Mouse (Mus musculus) neural tube, embryonic 14.5 days (tissue): ENCODE results near the gene Klk11. TPM values are rescaled to one million over a fixed set of nuclear protein-coding genes. Genes with fewer than 3 reads are reported as not detected.

Experiments used
- ATAC-seq: fragments of 200-750 bp; cut with Nextera tagmentation; 2 replicates; pipeline ENCODE4 v1.8.0; 2017; ENCODE audit warnings: low read depth, mild to moderate bottlenecking, moderate TSS enrichment, moderate library complexity
- H3K27ac ChIP-seq: fragments of 300-500 bp; sonication (generic); 2 replicates; pipeline ENCODE4 v1.5.1; 2014; ENCODE audit warnings: low read depth, mild to moderate bottlenecking, control low read depth, low read length, moderate library complexity, mixed read lengths
- H3K27me3 ChIP-seq: fragments of 300-500 bp; sonication (generic); 2 replicates; pipeline ENCODE4 v1.6.1; 2014; ENCODE audit warnings: low read length; ENCODE audit not compliant: control insufficient read depth, insufficient read depth
- H3K36me3 ChIP-seq: fragments of 300-500 bp; sonication (generic); 2 replicates; pipeline ENCODE4 v1.6.1; 2014; ENCODE audit warnings: low read length, mixed read lengths; ENCODE audit not compliant: control insufficient read depth, insufficient read depth
- H3K4me1 ChIP-seq: fragments of 300-500 bp; sonication (generic); 2 replicates; pipeline ENCODE4 v1.6.1; 2014; ENCODE audit warnings: low read length; ENCODE audit not compliant: control insufficient read depth, insufficient read depth
- H3K4me2 ChIP-seq: fragments of 300-500 bp; sonication (generic); 2 replicates; pipeline ENCODE4 v1.6.1; 2014; ENCODE audit warnings: mild to moderate bottlenecking, low read depth, low read length, control low read depth
- H3K4me3 ChIP-seq: fragments of 300-500 bp; sonication (generic); 2 replicates; pipeline ENCODE4 v1.5.1; 2014; ENCODE audit warnings: low read depth, low read length, control low read depth, mixed read lengths
- H3K9ac ChIP-seq: fragments of 300-500 bp; sonication (generic); replicated peaks from 2 replicates; pipeline ENCODE4 v1.6.1; 2014; ENCODE audit warnings: low read depth, mild to moderate bottlenecking, control low read depth, low read length, mixed read lengths
- H3K9me3 ChIP-seq: fragments of 300-500 bp; sonication (generic); 2 replicates; pipeline ENCODE4 v1.6.1; 2016; ENCODE audit warnings: low read length; ENCODE audit not compliant: control insufficient read depth
- WGBS: fragments of 180-500 bp; shearing (Covaris S2); extraction: QIAGEN DNeasy Blood & Tissue Kit; methylation state at CpG from one replicate; pipeline ENCODE4 v1.1.7; 2014; 5-methylcytosine and 5-hydroxymethylcytosine counted together
- polyA plus RNA-seq: library from polyadenylated mRNA; unstranded; fragments of >200 nt; fragmentation: Nextera tagmentation; extraction: Ambion mirVana; gene quantifications from 2 replicates; pipeline ENCODE4 v1.2.1, GENCODE M21; 2014

The Klk11 gene
- polyA plus RNA-seq, 1 experiment from 2014 or later = not detected

- Histone ChIP-seq H3K27ac (no peak overlapping the region), H3K36me3 (no peaks in the 10 kb centered on the region), H3K27me3 (no peaks in the 10 kb centered on the region), H3K4me2 (no peak overlapping the region), H3K9ac (no peak overlapping the region), H3K4me1 (no peaks in the 10 kb centered on the region), H3K4me3 (no peak overlapping the region), H3K9me3 (no peaks in the 10 kb centered on the region)
- no peak for ATAC-seq
- whole genome bisulfite sequencing = 88% methylated on average over 7 of the region's 7 CpGs
These were observed 40.8 kb downstream of the Klk11 start for GRCm38 (mm10) chr7:43815211-43815610.

DNA sequence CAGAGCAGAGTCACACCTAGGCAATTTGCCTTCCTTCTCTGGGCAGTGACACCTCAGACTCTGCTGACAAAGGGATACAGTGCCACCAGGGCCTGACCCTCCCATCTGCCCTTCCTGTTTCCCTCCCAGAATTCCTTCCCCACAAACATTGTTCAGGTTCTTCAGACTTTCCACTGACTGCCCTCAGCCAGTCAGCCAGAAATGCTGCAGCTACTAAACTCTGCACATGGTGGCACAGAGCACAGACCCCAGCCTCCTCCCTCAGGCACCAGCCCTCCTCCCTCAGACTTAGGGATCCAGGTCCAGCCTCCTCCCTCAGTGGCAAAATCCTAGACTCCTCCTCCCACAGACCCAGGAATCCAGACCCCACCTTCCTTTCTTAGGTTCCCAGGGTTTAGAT, 42.3 kb downstream of the Klk11 start:
- H3K4me2 ChIP-seq = no peak overlapping the region
- no peak overlapping the region for H3K27ac ChIP-seq
- no peak for ATAC-seq

GRCm38 (mm10) chr7:43821581-43821980, 47.2 kb downstream of the Klk11 start:
- Histone ChIP-seq H3K36me3 (no peaks in the 10 kb centered on the region), H3K27me3 (no peaks in the 10 kb centered on the region), H3K4me3 (no peak overlapping the region), H3K4me2 (no peak overlapping the region), H3K4me1 (no peaks in the 10 kb centered on the region), H3K9me3 (no peaks in the 10 kb centered on the region), H3K27ac (no peak overlapping the region), H3K9ac (no peak overlapping the region)
- no peak for ATAC-seq
- WGBS = 96% methylated on average over 7 of the region's 7 CpGs

More for the DNA sequence above, 42.3 kb downstream of the Klk11 start:
- H3K9me3 ChIP-seq = no peaks in the 10 kb centered on the region
- no peaks in the 10 kb centered on the region for H3K36me3 ChIP-seq
- H3K27me3 ChIP-seq = no peaks in the 10 kb centered on the region
- H3K4me1 ChIP-seq = no peaks in the 10 kb centered on the region
- H3K4me3 ChIP-seq = no peak overlapping the region
- H3K9ac ChIP-seq = no peak overlapping the region

DNA sequence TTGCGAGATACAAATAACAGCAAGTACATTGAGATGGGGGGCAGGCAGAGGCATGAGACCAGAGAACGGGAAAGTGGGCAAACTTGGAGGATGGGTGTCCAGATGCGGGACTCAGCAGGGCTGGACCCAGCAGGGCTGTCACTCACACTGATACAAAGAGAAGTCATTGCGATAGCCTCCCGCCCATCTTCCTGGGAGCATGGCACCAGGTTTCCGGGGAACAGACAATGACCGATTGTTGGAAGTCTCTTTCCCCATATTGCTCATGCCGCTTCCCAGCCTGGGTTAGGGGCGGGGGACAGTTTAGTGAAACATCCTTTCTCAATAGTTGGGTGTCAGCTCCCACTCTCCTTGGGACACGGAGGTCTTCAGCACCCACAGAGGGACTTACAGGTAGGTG, 49.8 kb downstream of the Klk11 start, which contains the start of gene Klk6:
Gene Klk6, plus strand, starts transcription at position 301 of the 400 bp plus-strand sequence.
- no peak for ATAC-seq
- no peak within 1 kb of the TSS for H3K4me2 ChIP-seq
- no peak within 1 kb of the TSS for H3K9ac ChIP-seq
- no peaks in the 10 kb centered on the region for H3K9me3 ChIP-seq
- H3K4me1 ChIP-seq = no peaks in the 10 kb centered on the region
- H3K27me3 ChIP-seq = no peaks in the 10 kb centered on the region
- no peak within 1 kb of the TSS for H3K4me3 ChIP-seq
- no peaks in the 10 kb centered on the region for H3K36me3 ChIP-seq
- H3K27ac ChIP-seq = no peak within 1 kb of the TSS
- 80% methylated on average over 10 of the region's 10 CpGs for WGBS

DNA sequence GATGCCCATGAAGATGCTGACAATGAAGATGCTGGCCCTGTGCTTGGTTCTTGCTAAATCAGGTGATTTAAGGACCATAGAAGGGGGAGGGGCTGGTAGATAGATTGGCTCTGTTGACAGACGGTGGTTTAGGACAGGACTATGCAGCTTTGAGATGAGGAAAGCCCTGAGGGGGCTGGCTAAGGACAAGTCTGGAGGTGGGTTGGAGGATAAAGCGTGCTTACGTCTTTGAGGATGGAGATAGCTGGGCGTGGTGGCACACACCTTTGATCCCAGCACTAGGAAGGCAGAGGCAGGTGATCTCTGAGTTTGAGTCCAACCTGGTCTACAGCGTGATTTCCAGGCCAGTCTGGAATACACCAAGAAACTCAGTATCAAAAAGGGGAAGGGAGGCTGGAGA, 51.7 kb downstream of the Klk11 start:
- WGBS = 88% methylated on average over 5 of the region's 5 CpGs
- Histone ChIP-seq H3K36me3 (no peaks in the 10 kb centered on the region), H3K27ac (no peak overlapping the region), H3K9me3 (no peaks in the 10 kb centered on the region), H3K9ac (no peak overlapping the region), H3K4me1 (no peaks in the 10 kb centered on the region), H3K27me3 (no peaks in the 10 kb centered on the region), H3K4me3 (no peak overlapping the region), H3K4me2 (no peak overlapping the region)
- ATAC-seq = no peak

- no peak for ATAC-seq
- H3K27ac ChIP-seq = no peak overlapping the region
- no peaks in the 10 kb centered on the region for H3K4me1 ChIP-seq
- no peak overlapping the region for H3K4me2 ChIP-seq
- H3K4me3 ChIP-seq = no peak overlapping the region
- H3K9me3 ChIP-seq = no peaks in the 10 kb centered on the region
- H3K36me3 ChIP-seq = no peaks in the 10 kb centered on the region
- no peaks in the 10 kb centered on the region for H3K27me3 ChIP-seq
- 85% methylated on average over 4 of the region's 4 CpGs for WGBS
- no peak overlapping the region for H3K9ac ChIP-seq
These were observed 53.3 kb downstream of the Klk11 start for GRCm38 (mm10) chr7:43827706-43828105.

Other genes starting within 250 kb of the Klk11 start
- gene Cd33, start 230.2 kb upstream of the Klk11 start, polyA plus RNA-seq = 0.87 and 1.3 TPM in 2 replicates
- gene Zfp658, start 212.3 kb upstream of the Klk11 start, polyA plus RNA-seq = 7.8 and 10.7 TPM in 2 replicates
- 16.5 and 19.8 TPM in 2 replicates for gene Zfp719, start 195.0 kb upstream of the Klk11 start, polyA plus RNA-seq
- 0.24 and 0.44 TPM in 2 replicates for gene Zfp819, start 167.4 kb upstream of the Klk11 start, polyA plus RNA-seq
- gene Ceacam18, start 139.9 kb upstream of the Klk11 start, polyA plus RNA-seq = 0.13 and 0.20 TPM in 2 replicates
- 0.15 and 0.33 TPM in 2 replicates for gene Siglece, start 114.4 kb upstream of the Klk11 start, polyA plus RNA-seq
- gene Ctu1, start 102.6 kb upstream of the Klk11 start, polyA plus RNA-seq = 14.4 and 15.0 TPM in 2 replicates
- gene Klk14, start 84.2 kb upstream of the Klk11 start, polyA plus RNA-seq = not detected in 2 replicates
- 0.11 TPM in 1 of 2 replicates, not detected in the other for gene Klk13, start 62.0 kb upstream of the Klk11 start, polyA plus RNA-seq
- not detected in 2 replicates for gene Klk12, start 5.7 kb upstream of the Klk11 start, polyA plus RNA-seq
- gene Klk10, start 6.4 kb downstream of the Klk11 start, polyA plus RNA-seq = not detected in 2 replicates
- not detected in 2 replicates for gene Klk9, start 17.3 kb downstream of the Klk11 start, polyA plus RNA-seq
- gene Klk8, start 23.0 kb downstream of the Klk11 start, polyA plus RNA-seq = 7.6 and 8.6 TPM in 2 replicates
- not detected in 2 replicates for gene Klk7, start 36.7 kb downstream of the Klk11 start, polyA plus RNA-seq
- gene Klk6, start 49.9 kb downstream of the Klk11 start, polyA plus RNA-seq = not detected in 2 replicates
- not detected in 2 replicates for gene Klk5, start 67.4 kb downstream of the Klk11 start, polyA plus RNA-seq
- gene Klk4, start 106.6 kb downstream of the Klk11 start, polyA plus RNA-seq = 0.50 and 0.66 TPM in 2 replicates
- gene Klk15, start 159.1 kb downstream of the Klk11 start, polyA plus RNA-seq = not detected in 2 replicates
- not detected in 2 replicates for gene Klk1b8, start 176.1 kb downstream of the Klk11 start, polyA plus RNA-seq
- gene Klk1b1, start 192.1 kb downstream of the Klk11 start, polyA plus RNA-seq = not detected in 2 replicates
- not detected in 2 replicates for gene Klk1b9, start 201.5 kb downstream of the Klk11 start, polyA plus RNA-seq
- gene Klk1b11, start 221.3 kb downstream of the Klk11 start, polyA plus RNA-seq = not detected in 2 replicates
- not detected in 2 replicates for gene Klk1b26, start 237.6 kb downstream of the Klk11 start, polyA plus RNA-seq